Mouse (Mus musculus): ENCODE measurements around the gene Nxpe4. TPM values are rescaled to one million over a fixed set of nuclear protein-coding genes. Genes with fewer than 3 reads are reported as not detected.

Gene Nxpe4
- total and polyA plus RNA-seq, 3 experiments, result 9.2 to 14.9 TPM; not detected in 1

DNA sequence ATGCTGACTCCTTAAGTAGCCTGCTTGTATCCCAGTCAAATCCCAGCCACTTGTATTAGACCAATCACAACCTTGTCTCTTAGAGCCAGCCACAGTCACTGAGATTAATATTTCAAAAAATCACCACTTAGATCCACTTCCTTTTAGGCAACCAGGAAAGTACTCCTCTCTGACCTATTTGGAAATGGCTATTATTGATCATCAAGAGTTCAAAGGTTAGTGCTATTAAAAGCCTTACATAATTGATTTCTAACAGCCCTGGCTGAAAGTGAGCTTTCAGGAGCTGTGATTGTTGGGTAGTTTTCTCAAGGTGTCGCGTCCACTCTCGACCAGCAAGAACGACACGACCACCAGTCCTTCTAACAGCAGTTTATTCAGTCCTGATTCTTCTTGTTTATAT lies 149.4 kb downstream of the Nxpe4 start:
- H3K9me3 ChIP-seq (replicated peaks; ENCODE audit: insufficient read depth, low read length), result no peaks in the 10 kb centered on the region
- DNase-seq (ENCODE audit: low read depth, low spot score), result no peak
- H3K4me1 ChIP-seq (ENCODE audit: control insufficient read depth in 1 of 2, insufficient read depth in 2 of 2, low read length in 2 of 2), result no peaks in the 10 kb centered on the region
- no peaks in the 10 kb centered on the region for H3K27me3 ChIP-seq (ENCODE audit: control insufficient read depth in 1 of 2, insufficient read depth in 2 of 2, low read length in 2 of 2)
- no peak overlapping the region for H3K4me3 ChIP-seq (ENCODE audit: control insufficient read depth in 1 of 2, insufficient read depth in 1 of 2, low read depth in 2 of 2, low read length in 2 of 2)
- TF ChIP-seq UBTF (IDR thresholded peaks at IDR 0.05; ENCODE audit: borderline replicate concordance, insufficient read depth, low read depth, low read length) (no peak), USF1 (IDR thresholded peaks at IDR 0.05; ENCODE audit: low read depth, low read length) (no peak), ZKSCAN1 (IDR thresholded peaks at IDR 0.05; ENCODE audit: low read depth, low read length) (no peak), MYC (IDR thresholded peaks at IDR 0.05; ENCODE audit: low read depth, low read length) (no peak), GATA1 (IDR thresholded peaks at IDR 0.05; ENCODE audit: low read depth, low read length) (no peak), TAL1 (IDR thresholded peaks at IDR 0.05; ENCODE audit: low read length) (no peak)
- no peaks in the 10 kb centered on the region for H3K36me3 ChIP-seq (ENCODE audit: control insufficient read depth in 1 of 2, insufficient read depth in 2 of 2, low read length in 2 of 2)
- H3K9ac ChIP-seq (ENCODE audit: control insufficient read depth, low read depth, low read length, poor library complexity, severe bottlenecking), result no peak overlapping the region
- H3K79me2 ChIP-seq (ENCODE audit: control insufficient read depth, insufficient read depth, low read length, poor library complexity), result no peaks in the 10 kb centered on the region
- no peak overlapping the region for H3K27ac ChIP-seq (ENCODE audit: control insufficient read depth, low read depth, low read length)

DNA sequence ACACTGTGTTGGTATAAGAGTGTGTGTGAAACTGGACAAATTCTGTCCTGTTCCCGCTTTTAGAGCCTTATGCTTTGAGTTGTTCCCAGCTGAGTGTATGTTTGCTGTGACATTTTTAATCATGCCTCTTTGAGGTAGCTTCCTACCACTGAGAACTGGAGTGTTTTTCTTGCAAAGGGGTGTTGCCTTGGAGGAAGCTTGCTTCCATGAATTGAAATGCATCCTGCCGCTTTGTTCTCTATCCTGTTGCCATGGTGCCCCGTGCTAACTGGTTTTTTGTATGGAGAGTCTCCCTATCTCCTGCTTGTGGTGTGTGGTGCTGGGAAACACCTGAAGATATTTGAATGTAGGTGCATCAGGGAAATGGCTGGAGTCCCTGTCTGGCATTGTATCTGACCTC lies 152.4 kb downstream of the Nxpe4 start:
- TF ChIP-seq UBTF (IDR thresholded peaks at IDR 0.05; ENCODE audit: borderline replicate concordance, insufficient read depth, low read depth, low read length), result no peak
- no peak for TF ChIP-seq SIN3A (IDR thresholded peaks at IDR 0.05; ENCODE audit: low read length)
- no peak for TF ChIP-seq GATA1 (IDR thresholded peaks at IDR 0.05; ENCODE audit: low read depth, low read length)
- no peak for TF ChIP-seq RCOR1 (IDR thresholded peaks at IDR 0.05; ENCODE audit: low read depth, low read length)
- TF ChIP-seq MXI1 (IDR thresholded peaks at IDR 0.05; ENCODE audit: low read depth, low read length), result no peak
- TF ChIP-seq KAT2A (conservative IDR thresholded peaks at IDR 0.05; ENCODE audit: low read depth, low read length), result no peak
- TF ChIP-seq GABPA (IDR thresholded peaks at IDR 0.05; ENCODE audit: low read depth, low read length), result no peak
- TF ChIP-seq USF1 (IDR thresholded peaks at IDR 0.05; ENCODE audit: low read depth, low read length), result no peak
- no peak for TF ChIP-seq USF2 (IDR thresholded peaks at IDR 0.05; ENCODE audit: borderline replicate concordance in 1 of 2, insufficient read depth in 1 of 2, low read depth in 1 of 2, low read length in 2 of 2)
- no peak for DNase-seq (ENCODE audit: low read depth, low spot score)
- Histone ChIP-seq H3K27ac (ENCODE audit: control insufficient read depth, low read depth, low read length) (no peak overlapping the region), H3K79me2 (ENCODE audit: control insufficient read depth, insufficient read depth, low read length, poor library complexity) (no peaks in the 10 kb centered on the region), H3K4me1 (ENCODE audit: control insufficient read depth in 1 of 2, insufficient read depth in 2 of 2, low read length in 2 of 2) (no peaks in the 10 kb centered on the region), H3K9me3 (replicated peaks; ENCODE audit: insufficient read depth, low read length) (no peaks in the 10 kb centered on the region), H3K9ac (ENCODE audit: control insufficient read depth, low read depth, low read length, poor library complexity, severe bottlenecking) (no peak overlapping the region), H3K36me3 (ENCODE audit: control insufficient read depth in 1 of 2, insufficient read depth in 2 of 2, low read length in 2 of 2) (no peaks in the 10 kb centered on the region), H3K4me3 (ENCODE audit: control insufficient read depth in 1 of 2, insufficient read depth in 1 of 2, low read depth in 2 of 2, low read length in 2 of 2) (no peak overlapping the region), H3K27me3 (ENCODE audit: control insufficient read depth in 1 of 2, insufficient read depth in 2 of 2, low read length in 2 of 2) (no peaks in the 10 kb centered on the region)

DNA sequence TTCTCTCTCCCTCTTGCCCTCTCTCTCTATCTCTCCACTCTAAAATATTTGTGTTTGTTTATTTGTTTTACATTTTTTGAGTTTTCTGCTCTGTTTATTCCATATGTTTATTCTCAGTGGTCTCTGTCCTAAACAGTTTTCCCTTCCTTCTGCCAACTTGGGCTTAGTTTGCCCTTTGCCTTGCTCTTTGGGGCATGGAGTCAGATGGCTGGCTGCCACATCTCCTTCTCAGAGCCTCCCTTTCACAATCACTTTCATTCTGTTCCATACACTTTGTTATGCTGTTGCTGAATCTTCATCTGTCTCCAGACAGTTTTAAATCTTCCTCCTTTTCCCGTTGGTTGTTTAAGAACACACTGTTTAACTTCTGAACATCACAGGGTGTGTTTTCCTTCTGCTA lies 154.0 kb downstream of the Nxpe4 start:
- Histone ChIP-seq H3K27me3 (ENCODE audit: control insufficient read depth in 1 of 2, insufficient read depth in 2 of 2, low read length in 2 of 2) (no peaks in the 10 kb centered on the region), H3K9ac (ENCODE audit: control insufficient read depth, low read depth, low read length, poor library complexity, severe bottlenecking) (no peak overlapping the region), H3K79me2 (ENCODE audit: control insufficient read depth, insufficient read depth, low read length, poor library complexity) (no peaks in the 10 kb centered on the region), H3K4me1 (ENCODE audit: control insufficient read depth in 1 of 2, insufficient read depth in 2 of 2, low read length in 2 of 2) (no peaks in the 10 kb centered on the region), H3K27ac (ENCODE audit: control insufficient read depth, low read depth, low read length) (no peak overlapping the region), H3K9me3 (replicated peaks; ENCODE audit: insufficient read depth, low read length) (no peaks in the 10 kb centered on the region), H3K36me3 (ENCODE audit: control insufficient read depth in 1 of 2, insufficient read depth in 2 of 2, low read length in 2 of 2) (no peaks in the 10 kb centered on the region), H3K4me3 (ENCODE audit: control insufficient read depth in 1 of 2, insufficient read depth in 1 of 2, low read depth in 2 of 2, low read length in 2 of 2) (no peak overlapping the region)
- no peak for TF ChIP-seq NRF1 (IDR thresholded peaks at IDR 0.05; ENCODE audit: insufficient read depth, low read depth, low read length, poor library complexity, severe bottlenecking)
- TF ChIP-seq MEF2A (IDR thresholded peaks at IDR 0.05; ENCODE audit: extremely low read depth, insufficient replicate concordance, low read depth, low read length, poor library complexity, severe bottlenecking), result no peak
- TF ChIP-seq USF1 (IDR thresholded peaks at IDR 0.05; ENCODE audit: low read depth, low read length), result no peak
- TF ChIP-seq CHD2 (IDR thresholded peaks at IDR 0.05; ENCODE audit: low read length), result no peak
- TF ChIP-seq MAZ (IDR thresholded peaks at IDR 0.05; ENCODE audit: low read depth, low read length), result no peak
- TF ChIP-seq EP300 (IDR thresholded peaks at IDR 0.05; ENCODE audit: low read depth in 1 of 2, low read length in 2 of 2), result no peak
- no peak for TF ChIP-seq TAL1 (IDR thresholded peaks at IDR 0.05; ENCODE audit: low read length)
- no peak for TF ChIP-seq ZNF384 (IDR thresholded peaks at IDR 0.05; ENCODE audit: low read depth, low read length)
- no peak for TF ChIP-seq TBP (IDR thresholded peaks at IDR 0.05; ENCODE audit: low read depth, low read length)
- TF ChIP-seq ZMIZ1 (IDR thresholded peaks at IDR 0.05; ENCODE audit: low read depth, low read length), result no peak
- TF ChIP-seq MYB (IDR thresholded peaks at IDR 0.05; ENCODE audit: low read depth, low read length), result no peak
- TF ChIP-seq POLR2A (IDR thresholded peaks at IDR 0.05; ENCODE audit: control insufficient read depth in 1 of 2, insufficient read depth in 1 of 2, low read depth in 1 of 2, low read length in 2 of 2, poor library complexity in 1 of 2), result no peak
- no peak for TF ChIP-seq ZKSCAN1 (IDR thresholded peaks at IDR 0.05; ENCODE audit: low read depth, low read length)
- DNase-seq (ENCODE audit: low read depth, low spot score), result no peak
